In genomic region chr11:58640272-58640867, GRCm38 (mm10) we compare ENCODE assay signal across 8 mouse cellular contexts. TPM values are rescaled to one million over a fixed set of nuclear protein-coding genes. Genes with fewer than 3 reads are reported as not detected.
A peak's percentile ranks its signal among the peaks of the same experiment; 100 is the strongest.
DNase-seq lines count a peak whose midpoint lies in the region; ATAC-seq and TF ChIP-seq lines count a peak whose summit lies in the region.

Trim58 (plus strand) TSS chr11:58640465.

- H3K27me3 ChIP-seq in heart, embryonic 11.5 days (ENCODE audit: control insufficient read depth, insufficient read depth, low read length), result peaks cover 37% of the 10 kb centered on the region
- no peaks in the 10 kb centered on the region for H3K27me3 ChIP-seq in MEL (ENCODE audit: control insufficient read depth in 1 of 2, insufficient read depth in 2 of 2, low read length in 2 of 2)
- no peaks in the 10 kb centered on the region for H3K27me3 ChIP-seq in liver, embryonic 16.5 days (ENCODE audit: control insufficient read depth, insufficient read depth, low read depth, low read length)

- H3K9me3 ChIP-seq in heart, embryonic 11.5 days (replicated peaks; ENCODE audit: control insufficient read depth, low read length), result no peaks in the 10 kb centered on the region
- no peaks in the 10 kb centered on the region for H3K9me3 ChIP-seq in MEL (replicated peaks; ENCODE audit: insufficient read depth, low read length)
- H3K9me3 ChIP-seq in liver, embryonic 16.5 days (replicated peaks; ENCODE audit: control insufficient read depth, low read length), result no peaks in the 10 kb centered on the region

- peak within 1 kb of the TSS; percentile 75 for H3K27ac ChIP-seq in heart, embryonic 11.5 days (ENCODE audit: low read depth, low read length)
- H3K27ac ChIP-seq in MEL (ENCODE audit: control insufficient read depth, low read depth, low read length), result peak within 1 kb of the TSS; percentile 73
- peak within 1 kb of the TSS; percentile 100 for H3K27ac ChIP-seq in liver, embryonic 16.5 days (ENCODE audit: low read length)

- TF ChIP-seq CTCF in MEL (IDR thresholded peaks at IDR 0.05 in 2 of 3, conservative IDR thresholded peaks at IDR 0.05 in 1 of 3; ENCODE audit: control insufficient read depth in 1 of 3, insufficient read depth in 1 of 3, low read depth in 2 of 3, low read length in 3 of 3, poor library complexity in 1 of 3, severe bottlenecking in 1 of 3), result no peak

- no peaks in the 10 kb centered on the region; the same call in 1 of the 2 replicates for H3K79me2 ChIP-seq in MEL (ENCODE audit: control insufficient read depth, insufficient read depth, low read length, poor library complexity)

- peak; percentile 63; the same call in 1 of the 2 replicates for ATAC-seq in heart, embryonic 11.5 days (replicated peaks; ENCODE audit: insufficient number of reproducible peaks, low FRiP score, low TSS enrichment)
- peak; percentile 50 to 54 for ATAC-seq in hematopoietic stem cell, adult 5-6 weeks (replicated peaks in 1 of 2; ENCODE audit: insufficient read depth in 1 of 2, low FRiP score in 2 of 2, low TSS enrichment in 1 of 2, low read depth in 1 of 2, poor library complexity in 2 of 2, severe bottlenecking in 2 of 2)
- ATAC-seq in liver, embryonic 16.5 days (ENCODE audit: low read depth), result peak; percentile 17

- H3K4me3 ChIP-seq in heart, embryonic 11.5 days (ENCODE audit: low read depth, low read length), result peak within 1 kb of the TSS; percentile 41
- peak within 1 kb of the TSS; percentile 52 to 68 for H3K4me3 ChIP-seq in MEL (ENCODE audit: control insufficient read depth in 1 of 2, insufficient read depth in 1 of 2, low read depth in 2 of 2, low read length in 2 of 2)
- H3K4me3 ChIP-seq in liver, embryonic 16.5 days (ENCODE audit: low read depth, low read length), result peak within 1 kb of the TSS; percentile 73

- no peak for TF ChIP-seq EP300 in MEL (IDR thresholded peaks at IDR 0.05; ENCODE audit: low read depth in 1 of 2, low read length in 2 of 2)

- 1% methylated on average over 34 of the region's 34 CpGs for WGBS in heart, embryonic 11.5 days (ENCODE audit: insufficient replicate concordance)
- under 1% methylated on average over 34 of the region's 34 CpGs for WGBS in liver, embryonic 16.5 days (ENCODE audit: insufficient replicate concordance)

- peaks cover 6% of the 10 kb centered on the region; the same call in 1 of the 2 replicates for H3K4me1 ChIP-seq in heart, embryonic 11.5 days (ENCODE audit: control insufficient read depth, insufficient read depth, low read length)
- peaks cover 9 to 30% of the 10 kb centered on the region in 2 experiments for H3K4me1 ChIP-seq in MEL (ENCODE audit: control insufficient read depth in 1 of 2, insufficient read depth in 2 of 2, low read length in 2 of 2)
- H3K4me1 ChIP-seq in liver, embryonic 16.5 days (ENCODE audit: control insufficient read depth, low read depth, low read length), result peaks cover 21% of the 10 kb centered on the region

- H3K36me3 ChIP-seq in heart, embryonic 11.5 days (ENCODE audit: control insufficient read depth, insufficient read depth, low read length), result no peaks in the 10 kb centered on the region
- H3K36me3 ChIP-seq in MEL (ENCODE audit: control insufficient read depth in 1 of 2, insufficient read depth in 2 of 2, low read length in 2 of 2), result peaks cover 0 to 26% of the 10 kb centered on the region in 2 experiments; a peak in 2 of 4 replicates
- peaks cover 14% of the 10 kb centered on the region for H3K36me3 ChIP-seq in liver, embryonic 16.5 days (ENCODE audit: control insufficient read depth, insufficient read depth)

- TF ChIP-seq RAD21 in MEL (IDR thresholded peaks at IDR 0.05; ENCODE audit: low read depth, low read length), result no peak

- no peak for DNase-seq in heart, adult 9 months (ENCODE audit: low spot score in 2 of 2)
- DNase-seq in MEL (ENCODE audit: low read depth, low spot score), result peak; percentile 93
- DNase-seq in embryo, embryonic 11 days, result peak; percentile 50
- peak; percentile 83 to 90 for DNase-seq in spleen, postnatal 4 days (ENCODE audit: low spot score in 2 of 2)
- DNase-seq in ovary, adult 18-20 months (ENCODE audit: low spot score), result no peak

- peak within 1 kb of the TSS; percentile 74 for H3K4me2 ChIP-seq in heart, embryonic 11.5 days
- peak within 1 kb of the TSS; percentile 73 for H3K4me2 ChIP-seq in liver, embryonic 16.5 days (ENCODE audit: low read depth, low read length)

- peak; percentile 41 to 62; a peak in 3 of 4 replicates for TF ChIP-seq POLR2A in MEL (IDR thresholded peaks at IDR 0.05; ENCODE audit: control insufficient read depth in 1 of 2, insufficient read depth in 1 of 2, low read depth in 1 of 2, low read length in 2 of 2, poor library complexity in 1 of 2)

- H3K9ac ChIP-seq in heart, embryonic 11.5 days (ENCODE audit: low read depth, low read length), result peak within 1 kb of the TSS; percentile 69
- H3K9ac ChIP-seq in MEL (ENCODE audit: control insufficient read depth, low read depth, low read length, poor library complexity, severe bottlenecking), result peak within 1 kb of the TSS; percentile 72
- H3K9ac ChIP-seq in liver, embryonic 16.5 days (ENCODE audit: low read depth, low read length), result peak within 1 kb of the TSS; percentile 89

TF ChIP-seq in MEL, 35 proteins besides CTCF, POLR2A, EP300 and RAD21:
- TF ChIP-seq TBP (IDR thresholded peaks at IDR 0.05; ENCODE audit: low read depth, low read length) (peak; percentile 77), POLR2AphosphoS2 (IDR thresholded peaks at IDR 0.05; ENCODE audit: low read length) (no peak), TCF12 (IDR thresholded peaks at IDR 0.05; ENCODE audit: low read depth, low read length) (no peak), ELF1 (IDR thresholded peaks at IDR 0.05; ENCODE audit: low read depth, low read length) (no peak), ETS1 (IDR thresholded peaks at IDR 0.05; ENCODE audit: low read depth, low read length) (peak; percentile 68; the same call in 1 of the 2 replicates), RCOR1 (IDR thresholded peaks at IDR 0.05; ENCODE audit: low read depth, low read length) (0 out of 2 replicates have a peak, but pooled peaks have one; percentile 40), MYC (IDR thresholded peaks at IDR 0.05; ENCODE audit: low read depth, low read length) (no peak), MXI1 (IDR thresholded peaks at IDR 0.05; ENCODE audit: low read depth, low read length) (no peak; the same call in 1 of the 2 replicates), ZMIZ1 (IDR thresholded peaks at IDR 0.05; ENCODE audit: low read depth, low read length) (peak; percentile 51; the same call in 1 of the 2 replicates), USF1 (IDR thresholded peaks at IDR 0.05; ENCODE audit: low read depth, low read length) (no peak), NRF1 (IDR thresholded peaks at IDR 0.05; ENCODE audit: insufficient read depth, low read depth, low read length, poor library complexity, severe bottlenecking) (no peak), SMC3 (IDR thresholded peaks at IDR 0.05; ENCODE audit: low read depth, low read length) (no peak), ZKSCAN1 (IDR thresholded peaks at IDR 0.05; ENCODE audit: low read depth, low read length) (no peak), GATA1 (IDR thresholded peaks at IDR 0.05; ENCODE audit: low read depth, low read length) (peak; percentile 66), CHD1 (IDR thresholded peaks at IDR 0.05; ENCODE audit: low read depth, low read length) (no peak; the same call in 1 of the 2 replicates), MAZ (IDR thresholded peaks at IDR 0.05; ENCODE audit: low read depth, low read length) (no peak), BHLHE40 (IDR thresholded peaks at IDR 0.05; ENCODE audit: borderline replicate concordance, low read depth, low read length) (no peak), ZNF384 (IDR thresholded peaks at IDR 0.05; ENCODE audit: low read depth, low read length) (peak; percentile 77), MEF2A (IDR thresholded peaks at IDR 0.05; ENCODE audit: extremely low read depth, insufficient replicate concordance, low read depth, low read length, poor library complexity, severe bottlenecking) (no peak), SIN3A (IDR thresholded peaks at IDR 0.05; ENCODE audit: low read length) (peak; percentile 81; the same call in 1 of the 2 replicates), MYB (IDR thresholded peaks at IDR 0.05; ENCODE audit: low read depth, low read length) (no peak), CHD2 (IDR thresholded peaks at IDR 0.05; ENCODE audit: low read length) (no peak), UBTF (IDR thresholded peaks at IDR 0.05; ENCODE audit: borderline replicate concordance, insufficient read depth, low read depth, low read length) (no peak), HCFC1 (IDR thresholded peaks at IDR 0.05; ENCODE audit: low read depth, low read length) (peak; percentile 42; the same call in 1 of the 2 replicates), USF2 (IDR thresholded peaks at IDR 0.05; ENCODE audit: borderline replicate concordance in 1 of 2, insufficient read depth in 1 of 2, low read depth in 1 of 2, low read length in 2 of 2) (no peak), TAL1 (IDR thresholded peaks at IDR 0.05; ENCODE audit: low read length) (no peak), E2F4 (IDR thresholded peaks at IDR 0.05; ENCODE audit: borderline replicate concordance, low read depth, low read length) (no peak), GABPA (IDR thresholded peaks at IDR 0.05; ENCODE audit: low read depth, low read length) (no peak), MAX (IDR thresholded peaks at IDR 0.05; ENCODE audit: low read length) (peak; percentile 56; the same call in 1 of the 2 replicates), NELFE (IDR thresholded peaks at IDR 0.05; ENCODE audit: low read depth, low read length) (peak; percentile 39; the same call in 1 of the 2 replicates), JUND (IDR thresholded peaks at IDR 0.05; ENCODE audit: low read depth, low read length) (no peak), ZC3H11A (IDR thresholded peaks at IDR 0.05; ENCODE audit: low read depth, low read length) (no peak), MAFK (IDR thresholded peaks at IDR 0.05; ENCODE audit: borderline replicate concordance, low read depth, low read length) (no peak), KAT2A (conservative IDR thresholded peaks at IDR 0.05; ENCODE audit: low read depth, low read length) (no peak), POLR2AphosphoS5 (IDR thresholded peaks at IDR 0.05; ENCODE audit: borderline replicate concordance, low read depth, low read length) (no peak; the same call in 1 of the 2 replicates)

RNA-seq across cellular contexts. Expression of gene Trim58, which starts in this region (rescaled TPM):
- 0.74 and 1.6 TPM in 2 replicates for polyA plus RNA-seq in heart, embryonic 11.5 days (2014; fragmentation: Nextera tagmentation; extraction: Ambion mirVana)
- 4.0 and 5.7 TPM in 2 replicates for total RNA-seq in MEL (2012; rRNA removed)
- polyA plus RNA-seq in MEL (2012; ENCODE audit: insufficient read depth in 1 of 2, insufficient read length in 2 of 2, low read depth in 1 of 2, low replicate concordance in 2 of 2, missing spikeins in 1 of 2), result 10 to 100 TPM in 1 of 2 experiments, not detected in 1; 14.1 TPM
- 2.8 and 3.9 TPM in 2 replicates for total RNA-seq in hematopoietic stem cell, adult 5-6 weeks (2017)
- polyA plus RNA-seq in liver, embryonic 16.5 days (2015; fragmentation: Nextera tagmentation; extraction: Ambion mirVana), result 12.7 and 15.7 TPM in 2 replicates

Comparison
In these comparisons a context has a peak if more than half of its experiments do, and no peak if none do; other contexts are left out.
1. DNase-seq: peak in MEL (single experiment), embryo, embryonic 11 days (single experiment) and spleen, postnatal 4 days (2 of 2); none in heart, adult 9 months (0 of 2) and ovary, adult 18-20 months (single experiment).
2. Peak in every context shown above with its lines, with median percentiles within 50 percentile points of each other: ATAC-seq, H3K27ac ChIP-seq, H3K4me3 ChIP-seq and H3K9ac ChIP-seq.